Mouse (Mus musculus): ENCODE data around the gene Fam20a.

Fam20a gene

DNA sequence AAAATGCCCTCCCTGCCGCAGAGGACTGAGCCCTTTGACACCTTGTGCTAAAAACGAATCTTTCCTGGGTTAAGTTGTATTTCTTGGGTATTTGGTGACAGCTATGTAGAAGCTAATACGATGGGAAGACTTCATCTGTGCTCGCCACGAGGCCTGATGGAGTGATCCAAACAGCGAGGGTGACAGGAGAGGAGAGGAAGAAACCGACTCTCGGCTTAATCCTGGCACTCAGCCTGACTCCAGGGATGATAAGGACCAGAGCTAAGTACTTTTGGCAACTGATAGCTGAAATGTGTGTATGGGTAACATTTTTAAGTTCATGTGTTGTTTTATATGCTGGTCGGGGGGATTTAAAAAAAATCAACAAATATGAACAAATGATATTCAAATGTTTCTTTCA, 41.1 kb downstream of the Fam20a start:
- in situ Hi-C loops (cut with MseI, MboI) = no loop called here

- in situ Hi-C loops (cut with MseI, MboI) = no loop called here
Measured at GRCm38 (mm10) chr11:109678291-109678690, 43.8 kb downstream of the Fam20a start.

DNA sequence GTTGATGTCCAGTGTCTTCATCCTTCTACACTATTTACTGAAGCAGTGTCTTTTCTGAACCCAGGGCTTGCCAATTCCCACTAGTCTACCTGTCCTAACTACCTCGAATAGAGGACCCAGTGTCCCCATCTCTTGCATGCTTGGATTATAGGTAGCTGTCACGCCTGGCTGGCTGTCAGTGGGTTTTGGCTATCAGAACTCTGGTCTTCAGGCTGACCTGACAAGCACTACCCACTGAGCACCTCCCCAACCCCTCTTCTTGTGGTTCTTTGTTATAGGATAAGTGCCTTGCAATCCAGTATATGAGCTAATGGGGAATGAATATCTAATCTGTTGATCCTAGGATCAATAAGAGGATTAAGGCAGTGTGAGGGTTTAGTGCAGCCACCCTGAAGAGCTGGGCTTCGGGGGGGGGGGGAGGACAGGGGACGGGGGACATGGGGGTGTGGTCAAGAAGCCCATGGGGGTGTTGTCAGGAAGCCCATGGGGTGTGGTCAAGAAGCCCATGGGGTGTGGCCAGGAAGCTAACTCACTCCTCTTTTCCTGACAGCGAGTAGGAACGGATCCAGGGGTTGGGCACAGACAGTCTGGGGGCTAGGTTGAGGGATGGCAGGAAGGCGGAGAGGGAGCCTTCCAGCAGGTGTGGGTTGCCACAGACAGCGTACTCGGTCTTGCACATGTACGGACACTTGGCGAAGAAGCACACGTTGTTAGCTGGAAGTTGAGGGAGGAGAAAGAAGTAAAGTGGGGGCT, 45.3 kb downstream of the Fam20a start:
- in situ Hi-C loops (cut with MseI, MboI) = no loop called here

- in situ Hi-C loops (cut with MseI, MboI) = no loop called here
Measured at GRCm38 (mm10) chr11:109675771-109676170, 46.3 kb downstream of the Fam20a start.

DNA sequence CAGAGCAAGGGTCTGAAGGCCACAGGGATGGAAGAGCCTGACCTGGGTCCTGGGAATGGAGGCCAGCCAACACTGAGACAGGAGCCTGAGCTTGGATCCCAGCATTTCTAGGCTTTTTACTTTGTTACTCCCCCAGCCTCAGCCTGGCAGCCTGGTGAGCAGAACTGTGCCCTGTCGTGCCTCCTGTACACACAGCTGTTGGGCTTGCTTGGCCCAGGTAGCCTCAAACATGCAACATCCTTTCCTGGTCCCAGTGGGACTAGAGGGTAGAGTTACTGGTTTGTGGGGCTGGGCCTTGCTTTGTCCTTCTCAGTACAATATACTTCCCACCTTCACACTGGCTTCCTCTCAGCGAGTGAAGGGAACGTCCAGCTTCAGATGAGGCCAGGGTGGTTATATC, 46.9 kb downstream of the Fam20a start:
- in situ Hi-C loops (cut with MseI, MboI) = no loop called here

DNA sequence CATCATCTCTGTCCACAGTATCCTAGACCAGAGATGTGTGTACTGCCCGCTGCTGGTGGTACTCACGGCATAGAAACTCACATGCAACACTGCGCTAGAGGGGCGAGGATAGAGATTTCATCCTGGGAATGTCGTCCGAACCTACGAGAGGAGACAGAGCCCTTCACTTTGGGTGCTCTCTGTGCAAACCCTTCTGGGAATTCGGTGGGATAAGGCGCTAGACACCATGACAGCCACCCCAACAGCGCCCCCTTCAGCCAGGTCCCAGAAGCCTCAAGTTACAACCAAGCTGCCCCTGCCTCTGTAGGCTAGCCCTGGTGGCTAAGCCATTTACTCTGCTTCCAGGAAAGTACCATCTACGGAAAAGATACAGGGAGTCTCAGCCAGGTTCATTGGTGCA, 47.5 kb downstream of the Fam20a start:
- in situ Hi-C loops (cut with MseI, MboI) = loop anchor here in 1 of 2 experiments (5.0 to 25.0 kb wide), 2 partner anchors 188 to 588 kb away; partner anchors contain the start of gene Abca6

- in situ Hi-C loops (cut with MseI, MboI) = loop anchor here in 1 of 2 experiments (5.0 to 25.0 kb wide), 2 partner anchors 189 to 589 kb away; partner anchors contain the start of gene Abca6
Measured at GRCm38 (mm10) chr11:109673741-109674140, 48.3 kb downstream of the Fam20a start.

DNA sequence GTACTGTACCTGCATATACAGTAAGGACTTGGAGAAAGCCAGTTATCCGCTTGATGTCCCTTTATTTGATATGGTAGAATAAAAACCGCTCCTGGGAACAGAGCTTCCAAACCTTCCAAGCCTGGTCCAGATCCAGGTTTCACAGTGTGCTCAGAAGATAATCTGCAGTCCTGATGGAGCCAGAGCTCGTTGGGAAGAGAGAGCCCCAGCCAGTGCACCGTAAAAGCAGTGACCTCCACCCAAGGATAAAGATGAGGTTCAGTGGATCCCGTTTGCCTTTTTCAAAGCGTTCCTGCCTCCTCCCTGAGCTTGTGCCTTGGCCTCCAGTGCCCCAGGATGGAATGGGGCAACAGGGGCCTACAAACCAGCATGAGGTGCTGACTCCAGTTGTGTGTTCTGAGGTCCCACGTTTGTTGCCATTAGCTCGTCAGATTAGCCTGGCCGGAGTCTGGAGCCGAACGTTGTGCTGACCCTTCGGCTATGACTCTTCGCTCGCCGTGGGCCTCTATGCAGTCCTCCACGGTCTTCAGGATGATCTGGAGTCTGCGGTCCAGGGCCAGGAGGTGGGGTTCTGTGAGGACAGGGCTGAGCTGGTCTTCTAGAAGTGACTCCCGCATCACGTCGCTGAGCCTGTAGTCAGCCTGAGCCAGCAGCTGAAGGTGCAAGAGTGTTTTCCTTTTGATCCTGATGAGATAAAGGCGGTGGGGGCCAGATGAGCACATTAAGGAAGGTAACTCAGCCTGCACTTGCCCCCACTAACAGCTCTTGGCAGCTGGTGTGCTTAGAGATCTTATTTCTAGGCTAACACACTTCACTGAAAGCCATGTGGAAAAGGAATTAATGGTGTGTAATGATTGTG, 49.0 kb downstream of the Fam20a start:
- in situ Hi-C loops (cut with MseI, MboI) = loop anchor here in 1 of 2 experiments (5.0 to 25.0 kb wide), 2 partner anchors 189 to 589 kb away; partner anchors contain the start of gene Abca6

DNA sequence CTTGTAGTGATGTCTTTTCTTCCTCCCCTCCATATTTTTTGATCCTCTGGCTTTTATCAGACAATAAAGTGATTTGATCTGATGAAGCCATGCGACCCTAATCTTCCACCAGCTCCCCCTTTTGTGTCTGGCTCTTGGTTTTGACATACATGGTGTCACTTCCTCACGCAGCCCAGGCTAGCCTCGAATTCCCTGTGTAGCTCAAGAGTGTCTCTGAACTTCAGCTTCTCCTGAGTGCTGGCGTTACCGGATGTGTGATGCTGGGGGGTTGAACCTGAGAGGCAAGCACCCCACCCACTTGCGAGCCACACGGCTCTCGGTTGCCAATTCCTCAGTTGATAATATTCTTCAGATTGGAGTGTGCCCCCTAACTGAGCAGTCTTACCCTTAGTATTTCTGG, 49.7 kb downstream of the Fam20a start:
- in situ Hi-C loops (cut with MseI, MboI) = loop anchor here in 1 of 2 experiments (5.0 to 25.0 kb wide), 2 partner anchors 190 to 590 kb away; partner anchors contain the start of gene Abca6

GRCm38 (mm10) chr11:109672021-109672324, 50.1 kb downstream of the Fam20a start:
- in situ Hi-C loops (cut with MseI, MboI) = loop anchor here in 1 of 2 experiments (5.0 to 25.0 kb wide), 2 partner anchors 190 to 590 kb away; partner anchors contain the start of gene Abca6

DNA sequence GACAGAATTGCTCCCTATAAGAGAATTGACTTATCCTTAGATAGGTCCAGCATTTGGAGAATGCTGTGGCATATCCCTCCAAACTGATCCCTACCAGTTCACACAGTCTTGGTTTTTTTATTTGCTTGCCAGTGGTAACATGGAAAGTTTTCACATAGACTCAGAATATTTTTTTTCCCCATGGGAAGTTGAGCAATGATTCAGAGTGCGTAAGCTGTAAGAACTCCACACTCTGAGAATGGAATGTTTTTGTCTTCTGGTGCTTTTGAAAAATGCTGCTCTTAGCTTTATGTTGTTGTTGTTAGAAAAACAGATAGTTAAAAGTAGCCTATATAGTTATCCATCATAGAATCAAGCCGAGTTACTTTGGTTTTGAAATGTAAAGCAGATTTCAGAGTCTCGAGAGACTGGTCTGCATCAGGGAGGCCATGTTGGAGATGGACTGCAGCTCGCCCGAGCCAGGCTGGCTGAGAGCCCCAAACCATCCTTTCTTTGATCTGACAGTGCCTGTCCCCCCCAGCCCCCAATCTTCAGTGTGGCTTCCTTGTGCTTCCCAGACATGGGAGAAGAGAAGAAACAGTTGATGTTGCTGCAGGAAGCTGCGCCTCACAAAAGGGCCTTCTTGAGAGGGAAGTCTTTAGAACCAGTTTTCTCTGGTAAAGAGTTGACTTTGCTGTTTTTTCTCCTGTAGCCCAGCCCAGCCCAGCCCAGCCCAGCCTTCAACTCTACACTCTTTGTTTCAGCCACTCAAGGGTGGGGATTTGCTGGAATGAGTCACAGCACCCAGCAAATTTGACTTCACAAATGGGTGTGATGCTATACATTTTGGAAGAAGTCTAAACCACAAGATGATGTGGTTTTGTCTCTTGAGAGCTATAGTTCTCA, 50.7 kb downstream of the Fam20a start:
- in situ Hi-C loops (cut with MseI, MboI) = loop anchor here in 1 of 2 experiments (5.0 to 25.0 kb wide), 2 partner anchors 191 to 591 kb away; partner anchors contain the start of gene Abca6

GRCm38 (mm10) chr11:109670026-109670916, 51.8 kb downstream of the Fam20a start:
- in situ Hi-C loops (cut with MseI, MboI) = loop anchor here in 1 of 2 experiments (5.0 to 25.0 kb wide), 2 partner anchors 192 to 592 kb away; partner anchors contain the start of gene Abca6

GRCm38 (mm10) chr11:109669149-109669708, 52.9 kb downstream of the Fam20a start:
- in situ Hi-C loops (cut with MseI, MboI) = loop anchor here (5.0 to 25.0 kb wide), 2 partner anchors 193 to 593 kb away; partner anchors contain the start of gene Abca6 (in 1 of the 2)

- in situ Hi-C loops (cut with MseI, MboI) = loop anchor here (5.0 to 25.0 kb wide), 2 partner anchors 194 to 594 kb away; partner anchors contain the start of gene Abca6 (in 1 of the 2)
Measured at GRCm38 (mm10) chr11:109668115-109668725, 53.9 kb downstream of the Fam20a start.

- in situ Hi-C loops (cut with MseI, MboI) = loop anchor here (5.0 to 25.0 kb wide), 2 partner anchors 195 to 595 kb away; partner anchors contain the start of gene Abca6 (in 1 of the 2)
Measured at GRCm38 (mm10) chr11:109667371-109667770, 54.7 kb downstream of the Fam20a start.

GRCm38 (mm10) chr11:109666411-109666810, 55.7 kb downstream of the Fam20a start:
- in situ Hi-C loops (cut with MseI, MboI) = loop anchor here (5.0 to 25.0 kb wide), 2 partner anchors 196 to 596 kb away; partner anchors contain the start of gene Abca6 (in 1 of the 2)

GRCm38 (mm10) chr11:109665424-109665823, 56.7 kb downstream of the Fam20a start:
- in situ Hi-C loops (cut with MseI, MboI) = loop anchor here (5.0 to 25.0 kb wide), 2 partner anchors 197 to 597 kb away; partner anchors contain the start of gene Abca6 (in 1 of the 2)

- in situ Hi-C loops (cut with MseI, MboI) = loop anchor here in 1 of 2 experiments (25.0 kb wide), 1 partner anchor 598 kb away; the partner anchor contains the start of gene Abca6
Measured at GRCm38 (mm10) chr11:109664293-109664692, 57.8 kb downstream of the Fam20a start.
